Mouse (Mus musculus) myocyte (in vitro differentiated cells): Measurements from ENCODE around the gene Shisa9. TPM values are rescaled to one million over a fixed set of nuclear protein-coding genes. Genes with fewer than 3 reads are reported as not detected.

Experiments used
- H3K27me3 ChIP-seq: one replicate; pipeline ENCODE4 v1.6.1; 2011; ENCODE audit not compliant: control insufficient read depth, insufficient read depth, insufficient read length
- H3K36me3 ChIP-seq: one replicate; pipeline ENCODE4 v1.6.1; 2011; ENCODE audit not compliant: control insufficient read depth, insufficient read depth
- H3K4me2 ChIP-seq: one replicate; pipeline ENCODE4 v1.6.1; 2011; ENCODE audit warnings: low read depth, control low read depth
- H3K4me3 ChIP-seq: one replicate; pipeline ENCODE4 v1.5.1; 2011; ENCODE audit warnings: mild to moderate bottlenecking, control low read depth, moderate library complexity
- H3K79me2 ChIP-seq: one replicate; pipeline ENCODE4 v1.6.1; 2011; ENCODE audit not compliant: control insufficient read depth, insufficient read depth
- H3ac ChIP-seq: one replicate; pipeline ENCODE4 v1.6.1; 2011; ENCODE audit not compliant: control insufficient read depth, insufficient read length
- CEBPB ChIP-seq: IDR thresholded peaks from 2 replicates; pipeline ENCODE4 v1.6.1; 2011; ENCODE audit warnings: mild to moderate bottlenecking, moderate library complexity; ENCODE audit not compliant: poor library complexity, insufficient read depth, severe bottlenecking
- E2F4 ChIP-seq: IDR thresholded peaks from one replicate; pipeline ENCODE4 v1.6.1; 2011; ENCODE audit warnings: mild to moderate bottlenecking, control low read depth, moderate library complexity; ENCODE audit not compliant: insufficient read depth
- MAX ChIP-seq: IDR thresholded peaks from one replicate; pipeline ENCODE4 v1.6.1; 2011; ENCODE audit warnings: low read depth, mild to moderate bottlenecking, control low read depth
- MYOD1 ChIP-seq, 3 experiments: IDR thresholded peaks; one replicate each; pipeline ENCODE4 v1.6.1; 2011; ENCODE audit warnings: control low read depth in 2 of 3, low read depth in 2 of 3, mild to moderate bottlenecking in 2 of 3, moderate library complexity in 1 of 3; ENCODE audit not compliant: insufficient read length in 2 of 3, control insufficient read depth in 1 of 3
- MYOG ChIP-seq, 3 experiments: IDR thresholded peaks; one replicate each; pipeline ENCODE4 v1.6.1; 2011; ENCODE audit warnings: control low read depth in 2 of 3, low read depth in 2 of 3, mild to moderate bottlenecking in 2 of 3; ENCODE audit not compliant: insufficient read length in 2 of 3, control insufficient read depth in 1 of 3, insufficient read depth in 1 of 3
- POLR2A ChIP-seq: IDR thresholded peaks from one replicate; pipeline ENCODE4 v1.6.1; 2011; ENCODE audit warnings: low read depth, mild to moderate bottlenecking, control low read depth, moderate library complexity; ENCODE audit not compliant: insufficient read length
- POLR2AphosphoS2 ChIP-seq: IDR thresholded peaks from one replicate; pipeline ENCODE4 v1.6.1; 2011; ENCODE audit warnings: low read depth, control low read depth; ENCODE audit not compliant: insufficient read length
- REST ChIP-seq: IDR thresholded peaks from one replicate; pipeline ENCODE4 v1.6.1; 2011; ENCODE audit warnings: mild to moderate bottlenecking, control low read depth, moderate library complexity; ENCODE audit not compliant: insufficient read depth, insufficient read length
- SRF ChIP-seq: IDR thresholded peaks from one replicate; pipeline ENCODE4 v1.6.1; 2011; ENCODE audit warnings: low read depth; ENCODE audit not compliant: control insufficient read depth, insufficient read length
- TCF12 ChIP-seq: IDR thresholded peaks from one replicate; pipeline ENCODE4 v1.6.1; 2011; ENCODE audit warnings: mild to moderate bottlenecking, control low read depth; ENCODE audit not compliant: poor library complexity, insufficient read depth, severe bottlenecking
- TCF3 ChIP-seq: IDR thresholded peaks from one replicate; pipeline ENCODE4 v1.6.1; 2011; ENCODE audit warnings: low read depth, control low read depth; ENCODE audit not compliant: insufficient read length
- USF1 ChIP-seq: IDR thresholded peaks from one replicate; pipeline ENCODE4 v1.6.1; 2011; ENCODE audit warnings: low read depth, mild to moderate bottlenecking, control low read depth, moderate library complexity
- polyA plus RNA-seq: library from polyadenylated mRNA; unstranded; fragments of >200 nt; fragmentation: generic; extraction: Trizol; gene quantifications from one replicate; pipeline ENCODE4 v1.2.1, GENCODE M21; 2012; ENCODE audit warnings: missing spikeins

Gene Shisa9
- polyA plus RNA-seq, 1 experiment = not detected

GRCm38 (mm10) chr16:12115040-12115856 lies 131.3 kb downstream of the Shisa9 start:
- no peak for TF ChIP-seq REST
- TF ChIP-seq POLR2AphosphoS2 = no peak
- TF ChIP-seq MAX = no peak
- no peak for TF ChIP-seq E2F4
- TF ChIP-seq USF1 = no peak
- TF ChIP-seq CEBPB = no peak
- no peak for TF ChIP-seq TCF12
- no peak for TF ChIP-seq POLR2A
- H3K4me3 ChIP-seq = no peak overlapping the region
- H3K4me2 ChIP-seq = no peak overlapping the region

GRCm38 (mm10) chr16:12116926-12117325 lies 133.0 kb downstream of the Shisa9 start:
- Histone ChIP-seq H3K36me3 (no peaks in the 10 kb centered on the region), H3K27me3 (no peaks in the 10 kb centered on the region), H3K4me3 (no peak overlapping the region), H3ac (no peak overlapping the region), H3K79me2 (no peaks in the 10 kb centered on the region), H3K4me2 (no peak overlapping the region)
- TF ChIP-seq MAX (no peak), USF1 (no peak)

More at GRCm38 (mm10) chr16:12115040-12115856, 131.3 kb downstream of the Shisa9 start:
- Histone ChIP-seq H3K36me3 (no peaks in the 10 kb centered on the region), H3K27me3 (no peaks in the 10 kb centered on the region), H3ac (no peak overlapping the region), H3K79me2 (no peaks in the 10 kb centered on the region)

DNA sequence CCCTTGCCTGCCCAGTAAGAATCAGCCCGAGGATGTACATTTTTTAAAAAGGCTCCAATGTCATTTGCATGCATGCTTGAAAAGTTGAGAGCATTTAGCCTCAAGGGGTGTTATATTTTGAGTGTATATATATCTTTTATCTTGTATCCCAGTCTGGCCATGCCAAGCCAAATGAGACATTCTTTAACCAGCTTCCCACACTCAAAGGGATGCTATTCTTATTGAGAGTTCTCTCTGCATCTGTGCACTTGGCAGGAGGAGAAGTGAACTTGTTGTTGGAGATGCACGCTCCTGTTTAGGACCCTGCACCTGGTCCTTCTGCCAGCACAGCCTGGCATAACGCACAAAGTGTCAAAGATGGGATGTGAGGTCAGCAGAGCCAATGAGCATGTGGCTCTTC lies 135.6 kb downstream of the Shisa9 start:
- no peaks in the 10 kb centered on the region for H3K79me2 ChIP-seq
- no peak for TF ChIP-seq CEBPB
- no peak for TF ChIP-seq TCF3
- no peak for TF ChIP-seq E2F4
- TF ChIP-seq MYOD1 (IDR thresholded peaks at IDR 0.05; ENCODE audit: control insufficient read depth in 1 of 3, insufficient read length in 2 of 3, low read depth in 2 of 3) = no peak
- TF ChIP-seq SRF = no peak
- TF ChIP-seq TCF12 = no peak
- H3ac ChIP-seq = no peak overlapping the region
- H3K4me2 ChIP-seq = no peak overlapping the region
- H3K36me3 ChIP-seq = no peaks in the 10 kb centered on the region
- no peak overlapping the region for H3K4me3 ChIP-seq
- H3K27me3 ChIP-seq = no peaks in the 10 kb centered on the region

DNA sequence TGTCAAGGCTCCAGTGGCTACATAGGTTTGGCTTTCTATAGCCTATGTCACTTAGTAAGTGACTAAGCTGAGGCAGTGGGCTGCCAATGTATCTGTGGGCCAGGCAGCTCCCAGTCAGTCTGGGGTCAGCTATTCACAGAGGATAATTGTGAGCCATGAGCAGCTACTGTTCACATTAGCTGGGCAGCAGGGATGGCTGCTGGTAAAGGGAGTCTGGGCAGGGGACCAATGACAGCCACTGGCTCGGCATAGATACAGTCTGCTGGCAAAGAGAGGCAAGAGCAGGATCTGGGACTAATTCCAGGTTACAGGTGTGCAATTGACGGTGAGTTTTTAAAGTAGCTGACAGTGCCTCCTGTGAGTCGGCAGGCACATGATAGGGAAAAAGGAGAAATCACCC lies 145.9 kb downstream of the Shisa9 start:
- TF ChIP-seq MYOG (IDR thresholded peaks at IDR 0.05; ENCODE audit: control insufficient read depth in 1 of 3, insufficient read depth in 1 of 3, insufficient read length in 2 of 3, low read depth in 2 of 3) (no peak), POLR2AphosphoS2 (no peak), MAX (no peak), TCF12 (no peak), TCF3 (no peak), MYOD1 (IDR thresholded peaks at IDR 0.05; ENCODE audit: control insufficient read depth in 1 of 3, insufficient read length in 2 of 3, low read depth in 2 of 3) (no peak), POLR2A (no peak)
- Histone ChIP-seq H3K4me2 (no peak overlapping the region), H3K79me2 (no peaks in the 10 kb centered on the region), H3K27me3 (no peaks in the 10 kb centered on the region), H3K4me3 (no peak overlapping the region), H3ac (no peak overlapping the region), H3K36me3 (no peaks in the 10 kb centered on the region)

- Histone ChIP-seq H3ac (no peak overlapping the region), H3K4me3 (no peak overlapping the region), H3K79me2 (no peaks in the 10 kb centered on the region), H3K4me2 (no peak overlapping the region), H3K27me3 (no peaks in the 10 kb centered on the region), H3K36me3 (no peaks in the 10 kb centered on the region)
- TF ChIP-seq REST (no peak), POLR2A (no peak), POLR2AphosphoS2 (no peak), E2F4 (no peak), MYOG (IDR thresholded peaks at IDR 0.05; ENCODE audit: control insufficient read depth in 1 of 3, insufficient read depth in 1 of 3, insufficient read length in 2 of 3, low read depth in 2 of 3) (no peak), MYOD1 (IDR thresholded peaks at IDR 0.05; ENCODE audit: control insufficient read depth in 1 of 3, insufficient read length in 2 of 3, low read depth in 2 of 3) (no peak), SRF (no peak), MAX (no peak), USF1 (no peak), CEBPB (no peak), TCF12 (no peak), TCF3 (no peak)
Observed at GRCm38 (mm10) chr16:12146666-12147065, 162.8 kb downstream of the Shisa9 start.
